Mouse (Mus musculus): ENCODE measurements around the gene Arpc5l.

Gene Arpc5l

DNA sequence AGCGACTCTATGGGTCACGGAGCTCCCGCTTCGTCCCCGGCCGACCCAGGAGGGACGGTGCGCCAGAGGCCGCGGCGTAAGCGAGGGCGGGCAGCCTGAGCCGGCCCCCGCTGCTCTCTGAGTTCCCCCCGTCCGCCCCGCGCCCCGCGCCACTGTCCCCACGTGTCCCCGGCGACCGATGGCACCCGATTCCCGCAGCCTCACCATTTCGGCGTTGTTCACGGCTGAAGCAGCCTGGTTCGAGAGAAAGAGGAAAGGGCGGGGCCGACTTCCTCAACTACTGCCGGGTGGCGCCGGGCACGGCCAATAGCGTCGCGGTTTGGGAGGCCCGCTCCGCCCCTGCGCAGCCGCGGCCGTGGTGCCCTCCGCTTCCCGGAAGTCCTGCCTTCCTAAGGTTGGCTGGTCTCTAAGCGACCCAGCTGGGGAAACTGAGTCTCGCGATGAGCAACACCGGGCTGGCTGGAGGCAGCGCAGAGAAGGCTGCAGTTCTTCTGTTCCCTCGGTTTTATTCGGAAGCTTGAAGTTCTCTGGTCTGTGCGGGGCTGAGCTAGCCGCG, at the start of gene Arpc5l:
TSS of gene Arpc5l (plus strand) at position 469 of the 556 bp plus-strand sequence.
- ATAC-seq (ENCODE audit: low TSS enrichment) = peak; percentile 81

DNA sequence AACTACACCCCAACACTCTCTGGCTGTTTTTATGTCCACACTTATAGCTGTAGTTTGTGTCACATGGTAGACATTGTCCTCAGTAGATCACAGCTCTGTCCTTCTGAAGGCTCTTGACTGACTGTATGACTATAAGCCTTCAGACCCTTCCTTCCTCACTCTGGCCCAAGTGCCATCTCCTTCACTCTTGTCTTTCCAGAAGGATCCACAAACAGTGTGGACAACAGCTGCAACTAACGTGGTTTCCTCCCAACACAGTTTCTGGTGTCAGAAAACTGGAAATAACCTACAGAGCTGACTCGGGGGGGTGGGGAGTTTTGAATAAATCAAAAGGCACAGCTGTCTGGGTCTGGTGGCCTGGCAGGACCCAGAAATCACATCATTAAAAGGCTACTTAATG, 49.1 kb upstream of the Arpc5l start:
- ATAC-seq (ENCODE audit: low TSS enrichment) = no peak

DNA sequence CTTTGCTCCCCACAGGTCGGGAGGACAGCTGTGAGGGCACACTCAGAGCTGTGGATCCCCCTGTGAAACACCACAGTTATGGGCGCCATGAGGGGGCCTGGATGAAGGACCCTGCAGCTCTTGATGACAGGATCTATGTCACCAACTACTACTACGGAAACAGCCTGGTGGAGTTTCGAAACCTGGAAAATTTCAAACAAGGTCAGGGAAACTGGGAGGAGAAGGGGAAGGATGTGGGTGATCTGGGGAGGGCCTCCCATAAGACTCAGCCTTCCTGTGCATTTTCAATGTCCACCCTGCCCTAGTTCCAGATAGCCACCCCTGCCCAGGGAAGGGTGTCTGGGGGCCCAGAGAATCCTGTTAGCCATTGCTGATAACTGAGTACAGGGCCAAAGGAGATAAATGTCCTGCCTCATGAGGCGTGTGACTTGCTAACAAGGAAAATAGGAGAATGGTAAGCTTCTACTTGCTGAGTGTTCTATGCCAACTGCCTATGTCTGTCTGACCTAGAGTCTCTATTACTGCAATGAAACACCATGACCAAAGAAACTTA, 47.4 kb upstream of the Arpc5l start:
- no peak for ATAC-seq (ENCODE audit: low TSS enrichment)

DNA sequence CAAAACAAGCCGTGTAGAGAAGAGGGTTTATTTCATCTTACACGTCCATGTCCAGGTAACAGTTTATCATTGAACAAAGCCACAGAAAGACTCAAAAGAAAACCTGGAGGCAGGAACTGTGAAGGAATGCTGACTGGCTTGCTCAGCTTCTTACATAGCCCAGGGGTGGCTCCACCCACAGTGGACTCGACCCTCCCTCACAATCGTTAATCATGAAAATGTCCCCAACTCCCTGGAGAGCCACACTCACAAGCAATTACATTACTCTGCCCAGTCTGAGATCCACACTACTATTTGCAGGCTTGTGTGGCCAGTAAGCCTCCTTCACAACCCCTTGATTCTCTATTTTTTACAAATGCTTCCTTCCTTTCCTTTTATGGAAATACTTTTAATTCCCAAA, 41.0 kb upstream of the Arpc5l start:
- no peak for ATAC-seq (ENCODE audit: low TSS enrichment)

DNA sequence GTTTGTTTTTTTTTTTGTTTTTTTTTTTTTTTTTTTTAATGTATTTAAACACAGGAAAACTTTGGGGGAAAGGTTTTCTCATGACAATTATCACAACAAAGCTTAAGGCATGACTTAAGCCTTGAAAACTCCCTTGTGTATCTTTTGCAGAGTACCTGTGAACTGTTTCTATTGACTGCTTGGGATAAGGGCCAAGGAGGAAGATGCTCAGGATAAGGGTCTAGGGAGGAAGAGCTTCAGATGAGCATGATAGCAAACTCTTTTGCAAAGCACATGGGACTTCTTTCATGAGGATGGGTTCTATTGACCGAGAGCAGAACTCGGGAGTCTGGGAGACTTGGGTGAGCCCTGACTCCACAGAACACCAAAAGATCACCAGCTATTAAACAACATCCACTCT, 35.5 kb upstream of the Arpc5l start:
- no peak for ATAC-seq (ENCODE audit: low TSS enrichment)

DNA sequence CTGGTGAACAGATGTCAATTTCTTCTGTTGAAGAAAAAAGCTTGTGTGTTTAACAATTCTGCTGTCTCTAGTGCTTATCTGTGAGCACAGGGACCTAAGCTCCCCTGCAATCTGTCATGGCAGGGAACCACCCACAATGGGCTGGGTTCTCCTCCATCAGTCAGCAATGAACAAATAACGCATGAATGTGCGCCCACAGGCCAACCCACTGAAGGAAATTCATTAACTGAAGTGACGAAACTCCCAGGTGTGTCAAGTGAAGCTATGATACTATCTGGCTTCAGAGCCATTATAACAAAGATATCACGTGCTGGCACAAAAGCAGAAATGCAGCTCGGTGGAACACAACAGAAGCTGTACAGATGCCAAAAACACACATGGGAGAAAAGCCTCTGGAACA, 35.1 kb upstream of the Arpc5l start:
- ATAC-seq (ENCODE audit: low TSS enrichment) = no peak

DNA sequence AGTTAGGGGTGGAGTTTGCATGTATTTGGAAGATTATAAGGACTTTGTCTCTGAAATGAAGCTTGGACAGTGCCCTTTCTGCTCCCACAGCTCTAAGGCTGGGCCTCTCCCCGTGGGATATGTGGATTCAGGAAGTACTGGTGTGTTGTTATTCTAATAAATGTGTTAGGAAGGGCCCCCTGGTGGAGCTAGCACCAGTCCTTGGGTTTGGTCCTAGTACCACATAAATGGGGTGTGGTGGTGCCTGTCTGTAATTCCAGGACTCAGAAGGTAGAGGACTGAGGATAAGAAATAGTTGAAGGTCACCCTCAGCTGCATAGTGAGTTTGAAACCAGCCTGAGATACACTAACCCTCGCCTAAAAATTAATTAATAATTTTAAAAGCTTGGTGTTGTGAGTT, 31.9 kb upstream of the Arpc5l start:
- ATAC-seq (ENCODE audit: low TSS enrichment) = no peak

DNA sequence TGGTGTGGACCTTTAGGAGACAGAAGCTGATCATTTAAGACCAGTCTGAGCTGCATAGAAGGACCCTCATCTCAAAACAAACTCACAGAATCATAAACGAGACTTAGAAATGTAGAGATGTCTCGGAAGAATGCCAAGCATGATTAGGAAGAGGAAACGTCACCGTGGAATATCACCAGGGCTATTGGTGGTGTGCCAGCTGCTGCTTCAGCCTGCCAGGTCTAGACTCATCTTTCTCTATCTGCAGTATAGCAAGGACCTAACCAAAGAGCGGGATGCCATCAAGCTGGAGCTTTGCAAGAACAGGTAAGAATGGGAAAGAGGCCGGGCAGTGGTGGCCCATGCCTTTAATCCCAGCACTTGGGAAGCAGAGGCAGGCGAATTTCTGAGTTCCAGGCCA, 31.4 kb upstream of the Arpc5l start:
- no peak for ATAC-seq (ENCODE audit: low TSS enrichment)

DNA sequence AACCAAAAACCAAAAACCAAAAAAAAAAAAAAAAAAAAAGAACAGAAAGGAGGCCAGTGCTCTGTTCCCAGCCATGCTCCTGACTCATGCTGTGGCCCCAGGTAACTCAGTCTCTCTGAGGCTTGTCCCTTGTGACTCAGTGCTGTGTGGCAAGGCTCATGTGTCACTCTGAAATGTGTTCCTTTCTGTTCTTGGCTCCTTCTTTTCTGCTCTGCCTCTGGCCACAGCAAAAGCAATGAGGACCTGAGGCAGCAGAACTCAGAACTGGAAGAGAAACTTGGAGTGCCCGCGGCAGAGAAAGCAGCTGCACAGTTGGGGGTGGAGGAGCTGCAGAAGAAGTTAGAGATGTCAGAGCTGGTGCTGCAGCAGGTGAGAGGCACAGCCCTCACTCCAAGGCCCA, 31.0 kb upstream of the Arpc5l start:
- ATAC-seq (ENCODE audit: low TSS enrichment) = no peak

DNA sequence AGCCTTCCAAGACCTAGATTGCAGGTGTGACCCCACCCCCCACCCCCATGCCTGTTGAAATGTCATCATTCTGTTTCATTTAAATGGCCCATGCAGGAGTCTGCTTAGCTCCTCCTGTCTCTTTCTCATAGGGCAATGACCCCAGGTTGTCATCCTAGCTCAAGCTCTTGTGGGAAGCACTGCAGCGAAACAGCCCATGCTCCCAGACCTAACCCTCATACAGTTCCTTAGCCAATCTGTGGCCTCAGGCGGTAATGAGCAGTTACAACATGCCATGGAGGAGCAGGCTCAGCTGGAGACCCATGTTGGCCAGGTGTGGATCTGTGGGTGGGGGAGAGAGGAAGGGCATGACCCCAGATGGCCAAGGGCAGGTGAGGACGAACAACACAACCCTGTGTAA, 30.0 kb upstream of the Arpc5l start:
- no peak for ATAC-seq (ENCODE audit: low TSS enrichment)

DNA sequence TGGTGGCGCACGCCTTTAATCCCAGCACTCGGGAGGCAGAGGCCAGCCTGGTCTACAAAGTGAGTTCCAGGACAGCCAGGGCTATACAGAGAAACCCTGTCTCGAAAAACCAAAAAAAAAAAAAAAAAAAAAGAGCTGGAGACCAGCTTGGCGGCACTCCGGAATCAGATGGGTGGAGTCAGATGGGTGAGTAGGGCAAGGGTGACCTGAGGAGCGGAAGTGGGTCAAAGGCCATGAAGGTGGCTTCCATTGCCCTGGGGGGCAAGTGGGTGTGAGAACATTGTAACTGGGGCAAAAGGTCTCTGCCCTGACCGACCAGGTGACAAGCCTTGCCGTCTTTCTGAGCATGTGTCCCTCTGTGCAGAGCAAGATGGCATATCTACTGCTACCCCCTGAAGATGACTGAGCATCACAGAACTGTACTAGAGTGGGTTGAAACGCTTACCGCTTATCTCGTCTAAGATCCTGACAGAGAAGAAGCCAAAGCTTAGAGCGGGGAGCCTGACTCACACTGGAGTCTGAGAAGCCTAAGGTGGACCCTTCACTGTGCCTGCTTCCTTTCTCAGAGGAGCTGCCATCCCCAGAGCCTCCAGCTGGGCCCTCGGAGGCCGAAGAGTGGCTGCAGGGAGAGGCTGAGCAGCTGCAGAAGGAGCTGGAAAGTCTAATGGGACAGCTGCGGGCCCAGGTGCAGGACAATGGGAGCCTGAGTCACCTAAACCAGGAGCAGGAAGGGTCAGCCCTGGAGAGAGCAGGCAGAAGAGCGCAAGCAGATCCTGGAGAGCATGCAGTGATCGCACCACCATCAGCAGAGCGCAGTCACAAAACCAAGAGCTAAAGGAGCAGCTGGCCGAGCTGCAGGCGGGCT, 29.0 kb upstream of the Arpc5l start:
- peak; percentile 62 for ATAC-seq (ENCODE audit: low TSS enrichment)

DNA sequence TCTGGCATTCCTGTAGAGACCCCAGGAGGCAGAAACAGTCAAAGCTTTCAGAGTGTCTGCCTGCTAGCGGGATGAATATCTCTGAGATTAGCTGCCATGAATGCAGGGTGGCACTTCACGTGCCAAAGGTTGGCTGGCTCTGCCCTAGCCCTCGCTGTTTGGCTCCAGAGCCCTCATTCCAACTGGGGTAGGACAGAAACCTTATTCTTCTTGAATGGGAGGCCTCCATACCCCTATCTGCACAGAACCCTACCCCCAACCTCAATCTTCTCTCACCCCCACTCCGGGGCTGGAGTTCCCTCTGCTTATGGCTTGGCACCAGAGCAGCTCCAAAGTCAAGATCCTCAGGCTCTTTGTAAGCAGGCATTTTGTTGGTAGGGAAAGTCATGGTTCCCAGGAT, 27.3 kb upstream of the Arpc5l start:
- ATAC-seq (ENCODE audit: low TSS enrichment) = no peak

DNA sequence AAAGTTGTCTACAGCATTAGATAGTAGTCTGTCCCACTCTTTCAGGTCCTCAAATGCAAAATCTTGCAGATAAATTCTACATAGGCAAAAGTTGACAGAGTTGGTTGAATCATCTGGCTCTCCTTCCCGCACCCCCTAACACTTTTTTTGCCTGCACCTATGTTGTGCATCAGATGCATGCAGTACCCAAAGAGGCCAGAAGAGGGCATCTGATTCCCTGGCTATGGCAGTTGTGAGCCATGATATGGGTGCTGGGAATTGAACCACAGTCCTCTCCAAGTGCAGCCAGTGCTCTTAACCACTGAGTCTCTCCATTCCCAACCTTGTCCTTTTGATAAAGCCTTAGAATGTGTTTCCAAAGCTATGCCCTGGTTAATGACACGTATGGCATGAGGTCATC, 21.7 kb upstream of the Arpc5l start:
- ATAC-seq (ENCODE audit: low TSS enrichment) = no peak

DNA sequence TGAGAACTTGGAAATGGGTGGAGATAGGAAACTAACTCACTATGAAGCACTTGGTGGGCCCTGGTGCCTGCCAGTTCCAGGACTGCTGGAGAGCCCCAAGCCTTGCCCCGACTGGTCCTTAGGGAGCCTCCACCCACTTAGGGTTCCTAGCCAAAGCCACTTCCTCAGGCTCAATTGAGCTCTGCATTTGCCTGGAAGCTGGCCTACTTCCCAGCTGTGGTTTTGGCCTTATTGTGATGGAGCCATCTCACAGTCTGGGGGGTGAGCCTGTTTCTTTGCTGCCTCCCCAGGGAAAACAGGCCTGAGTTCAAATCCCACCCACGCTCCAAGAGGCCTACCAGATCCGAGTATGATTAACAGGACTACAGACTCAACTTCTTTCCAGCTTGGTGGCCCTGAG, 18.6 kb upstream of the Arpc5l start:
- ATAC-seq (ENCODE audit: low TSS enrichment) = no peak

DNA sequence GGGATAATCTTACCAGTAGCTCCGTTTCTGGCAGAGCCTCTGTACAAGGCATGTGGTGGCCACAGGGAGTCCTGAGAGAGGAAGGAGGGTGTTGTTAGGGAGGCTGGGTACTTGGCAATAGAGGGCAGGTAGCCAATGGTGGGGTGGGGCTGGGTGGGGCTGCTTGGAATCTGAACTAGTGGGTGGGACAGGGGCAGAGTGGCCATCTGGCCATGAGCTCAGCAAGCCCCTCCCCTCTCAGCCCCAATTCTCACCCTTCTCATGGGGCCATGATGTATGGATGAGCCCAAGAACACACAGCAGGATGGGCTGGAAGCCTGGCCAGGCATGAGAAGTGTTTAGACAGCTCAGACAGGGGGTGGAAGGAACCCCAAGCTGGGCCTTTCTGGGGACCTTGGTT, 17.8 kb upstream of the Arpc5l start:
- ATAC-seq (ENCODE audit: low TSS enrichment) = no peak

DNA sequence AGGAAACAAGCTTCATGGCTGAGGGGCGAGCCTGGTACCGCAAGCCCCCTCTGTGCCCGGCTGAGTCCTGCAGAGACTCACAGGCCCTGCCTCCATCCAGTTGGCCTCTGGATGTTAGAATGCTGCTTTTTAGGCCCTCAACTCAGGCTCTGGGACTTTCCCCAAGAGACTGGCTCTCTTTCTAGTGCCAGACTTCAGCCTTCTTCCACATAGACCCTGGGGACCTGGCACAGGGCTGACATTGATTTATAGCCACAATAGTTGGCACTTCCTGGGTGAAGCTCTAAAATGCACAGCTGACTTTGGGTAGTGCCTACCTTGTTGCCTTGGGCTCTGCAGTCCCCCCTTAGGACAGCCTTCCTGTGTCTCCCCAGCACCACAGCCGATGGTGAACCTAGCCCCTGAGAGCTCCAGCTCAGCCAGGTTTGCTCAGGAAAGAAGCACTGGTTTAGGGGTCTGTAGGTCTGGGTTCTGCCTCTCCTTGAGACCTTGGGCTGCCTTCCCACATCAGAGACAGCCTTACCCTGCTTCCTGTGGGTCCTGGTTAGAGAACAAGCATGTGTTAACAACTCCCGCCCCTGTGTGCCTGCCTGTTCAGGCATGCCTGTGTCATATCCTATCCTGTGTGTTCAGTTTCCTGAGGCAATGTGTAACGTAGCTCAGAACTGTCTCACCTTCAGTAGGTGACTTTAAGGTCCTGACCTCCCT, 17.2 kb upstream of the Arpc5l start:
- no peak for ATAC-seq (ENCODE audit: low TSS enrichment)

DNA sequence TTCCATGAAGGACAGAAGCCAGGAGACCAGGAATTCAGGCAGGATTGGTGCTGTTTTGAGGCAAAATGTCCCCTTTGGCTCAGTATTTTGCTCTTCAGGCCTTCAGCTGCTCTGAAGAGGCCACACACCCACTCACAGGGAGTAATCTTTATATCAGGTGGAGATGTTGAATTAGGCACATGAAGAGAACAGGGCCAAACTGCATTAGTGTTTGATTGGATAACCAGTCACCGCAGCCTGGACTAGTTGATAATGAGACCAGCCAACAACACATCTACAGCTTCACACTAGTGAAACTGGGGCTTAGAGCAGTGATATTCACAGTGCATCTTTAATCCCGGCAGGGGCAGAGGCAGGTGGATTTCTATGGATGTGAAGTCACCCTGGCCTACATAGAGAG, 16.2 kb upstream of the Arpc5l start:
- ATAC-seq (ENCODE audit: low TSS enrichment) = no peak

DNA sequence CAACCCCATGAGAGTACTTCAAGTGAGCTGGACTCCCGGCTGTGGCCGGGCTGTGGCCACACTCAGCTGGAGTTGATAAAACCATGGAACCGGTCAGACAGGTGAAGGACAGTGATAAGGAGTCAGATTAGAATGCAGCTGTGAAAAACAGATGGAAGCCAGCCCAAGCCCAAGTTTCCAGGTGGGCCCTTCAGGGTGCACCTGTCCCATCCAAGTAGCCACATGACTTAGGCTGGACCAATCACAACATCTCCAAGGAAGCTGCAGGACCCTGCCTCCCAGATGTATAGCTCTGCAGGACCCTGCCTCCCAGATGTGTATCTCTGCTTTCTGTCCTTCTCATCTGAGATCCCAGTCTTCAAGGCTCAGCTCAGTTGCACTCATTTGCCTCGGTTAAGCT, 13.1 kb upstream of the Arpc5l start:
- no peak for ATAC-seq (ENCODE audit: low TSS enrichment)

DNA sequence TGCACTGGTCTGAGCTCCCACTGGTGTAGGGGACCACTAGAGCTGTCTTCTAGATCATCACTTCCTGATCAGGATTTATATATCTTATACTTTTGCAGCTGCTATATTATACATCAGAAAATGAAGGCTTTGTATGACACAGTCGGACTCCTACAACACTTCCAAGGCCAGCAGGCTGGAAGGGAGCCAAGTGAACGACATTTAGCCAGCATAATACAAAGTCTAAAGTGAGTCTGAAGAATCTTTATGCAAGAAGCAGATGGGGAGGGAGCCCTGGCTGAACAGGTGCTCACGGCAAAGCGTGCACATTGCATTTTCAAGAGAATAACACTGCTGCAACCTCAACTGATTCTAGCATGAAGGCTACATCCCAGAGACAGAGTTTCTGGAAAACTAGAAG, 12.7 kb upstream of the Arpc5l start:
- peak; percentile 41 for ATAC-seq (ENCODE audit: low TSS enrichment)

DNA sequence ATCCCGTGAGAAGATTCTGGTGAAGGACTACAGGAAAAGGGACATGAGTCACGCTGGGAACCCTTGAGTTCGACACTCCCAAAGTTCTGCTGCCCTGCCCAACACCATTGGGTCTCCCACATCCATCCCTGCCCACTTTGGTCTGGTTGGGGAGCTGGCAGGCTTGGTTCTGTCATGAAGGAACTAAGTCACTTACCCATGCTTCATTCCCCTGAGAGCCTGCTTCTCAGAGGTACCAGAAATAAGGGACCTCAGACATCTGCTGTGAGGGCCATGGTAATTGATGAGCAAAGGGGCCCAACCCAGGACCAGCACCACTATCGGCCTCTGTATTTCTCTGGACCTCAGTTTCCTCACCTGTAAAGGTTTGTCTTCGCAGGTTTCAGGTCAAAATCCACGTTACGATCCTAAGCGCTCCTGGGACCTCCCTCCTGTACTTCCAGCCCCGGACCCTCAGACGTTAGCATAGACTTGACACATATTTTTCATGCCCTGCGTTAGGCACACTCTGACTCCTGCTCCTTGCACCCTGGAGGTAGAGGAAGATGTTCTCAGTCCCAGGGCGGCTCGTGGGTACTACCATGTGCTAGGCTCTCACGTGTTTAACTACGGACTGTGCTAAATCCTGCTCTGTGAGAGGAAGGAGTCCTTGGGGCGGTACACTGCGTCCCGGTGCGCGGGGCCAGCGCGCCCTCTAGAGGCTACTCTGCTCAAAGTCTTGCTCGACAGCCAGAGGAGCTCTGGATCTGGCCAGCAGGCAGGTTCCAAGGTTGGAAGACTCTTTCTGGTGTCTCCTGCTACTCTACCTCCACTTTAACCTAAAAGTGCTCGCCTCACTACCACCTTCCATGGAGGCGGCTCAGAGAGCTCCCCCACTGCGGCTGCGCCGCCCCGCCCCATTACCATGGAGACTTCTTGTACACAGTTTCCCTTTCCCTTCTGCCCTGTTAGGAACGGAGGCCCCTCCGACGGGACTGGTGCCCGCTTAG, 7.5 kb upstream of the Arpc5l start, which contains the start of gene Wdr38:
TSS of gene Wdr38 (plus strand) at position 91 of the 989 bp plus-strand sequence.
- ATAC-seq (ENCODE audit: low TSS enrichment) = peak; percentile 86

DNA sequence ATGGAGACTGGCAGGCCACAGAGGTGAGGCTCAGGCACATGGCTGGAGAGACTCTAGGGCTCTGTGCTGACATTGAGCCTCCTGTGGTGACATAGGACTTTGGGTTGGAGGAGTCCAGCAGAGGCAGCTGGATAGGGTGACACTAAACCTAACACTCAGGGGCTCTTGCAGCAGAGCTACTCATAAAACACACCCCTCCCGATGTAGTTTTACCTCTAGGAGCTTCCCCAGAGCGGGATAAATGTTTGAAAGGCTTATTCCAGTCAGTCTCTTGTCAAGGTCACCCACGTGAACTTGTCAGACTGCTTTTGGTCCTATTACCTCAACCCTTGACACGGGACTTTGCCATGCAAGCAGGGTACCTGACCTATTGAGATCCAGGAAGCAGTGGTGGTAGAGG, 5.8 kb upstream of the Arpc5l start:
- no peak for ATAC-seq (ENCODE audit: low TSS enrichment)
